Mouse (Mus musculus): Measurements from ENCODE around the gene Mxra7. TPM values are rescaled to one million over a fixed set of nuclear protein-coding genes. Genes with fewer than 3 reads are reported as not detected.

The Mxra7 gene
- polyA plus RNA-seq, 1 experiment = 18.6 TPM

DNA sequence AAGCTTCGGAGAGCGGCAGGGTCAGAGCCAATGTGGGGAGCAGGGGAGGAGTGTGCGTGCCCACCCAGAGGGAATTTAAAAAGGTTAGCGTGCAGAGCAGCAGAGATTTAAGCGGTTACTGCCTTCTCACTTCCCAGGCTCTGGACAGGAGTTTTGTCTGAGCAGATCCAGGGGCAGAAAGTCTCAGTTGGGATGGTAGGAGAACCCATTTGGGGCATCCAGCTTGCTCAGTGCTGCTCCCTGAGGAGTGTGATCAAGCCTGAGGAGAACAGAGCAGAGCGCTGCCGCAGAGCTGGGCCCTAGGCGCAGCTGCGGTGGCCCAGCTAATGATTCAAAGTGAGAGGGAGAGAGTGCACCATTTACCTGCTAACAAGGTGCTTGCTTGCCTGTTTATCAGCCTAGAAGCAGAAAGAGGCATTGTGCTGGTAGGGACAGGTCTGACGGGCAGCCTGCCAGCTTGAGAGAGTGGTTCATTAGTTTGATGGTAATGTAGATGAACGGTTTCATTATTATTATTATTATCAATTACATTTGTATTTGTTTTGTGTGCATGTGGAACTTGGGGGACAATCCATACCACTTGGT, 18.9 kb downstream of the Mxra7 start:
- TF ChIP-seq CTCF (IDR thresholded peaks at IDR 0.05; ENCODE audit: extremely low read depth, insufficient read depth, insufficient read length, insufficient replicate concordance) = no peak
- H3K4me3 ChIP-seq (ENCODE audit: extremely low read depth, insufficient read depth, insufficient read length) = no peak overlapping the region
- DNase-seq (ENCODE audit: low read depth in 1 of 2, low spot score in 2 of 2) = no peak
- no peak overlapping the region for H3K27ac ChIP-seq (ENCODE audit: insufficient read depth, low read length)
- no peaks in the 10 kb centered on the region for H3K36me3 ChIP-seq (ENCODE audit: control insufficient read depth, insufficient read depth, low read length)
- H3K27me3 ChIP-seq (ENCODE audit: control insufficient read depth, insufficient read depth, low read length) = no peaks in the 10 kb centered on the region; the same call in 1 of the 2 replicates
- 0 out of 2 replicates have a peak, but pooled peaks cover 4% of the 10 kb centered on the region for H3K4me1 ChIP-seq (ENCODE audit: control insufficient read depth, insufficient read depth, insufficient read length)
- 89% methylated on average over 11 of the region's 11 CpGs for WGBS

DNA sequence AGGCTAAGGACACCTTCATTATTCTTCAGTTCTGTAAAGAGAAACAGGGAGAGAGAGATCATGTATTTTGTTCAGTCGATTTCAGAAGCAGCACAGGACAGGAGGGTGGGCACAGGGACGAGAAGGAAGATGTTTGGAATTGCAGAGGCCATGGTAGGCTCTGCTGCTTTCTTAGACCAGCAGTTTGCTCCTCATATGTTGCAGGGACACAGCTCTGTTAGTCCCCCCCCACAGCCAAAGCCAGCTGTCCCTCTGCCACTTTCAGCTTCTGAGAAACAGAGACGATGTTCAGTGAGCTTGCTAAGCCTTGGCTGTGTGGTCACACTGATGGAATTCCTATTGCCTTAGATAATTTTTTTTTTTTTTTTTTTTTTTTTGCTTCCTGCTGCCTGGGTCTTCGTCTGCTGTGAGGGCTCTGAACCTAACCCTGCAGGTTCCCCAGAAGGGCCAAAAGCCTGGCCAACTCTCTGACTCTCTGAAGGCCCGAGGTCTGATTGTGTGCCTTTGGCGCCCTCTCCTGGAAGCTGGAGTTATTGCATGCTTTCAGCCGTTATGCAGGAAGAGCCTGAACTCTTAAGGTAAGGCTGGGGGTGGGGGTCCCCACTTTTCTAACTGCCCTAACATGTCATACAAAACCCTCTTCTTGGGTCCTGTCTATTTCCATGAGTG, 19.8 kb downstream of the Mxra7 start:
- Histone ChIP-seq H3K27ac (ENCODE audit: insufficient read depth, low read length) (no peak overlapping the region), H3K36me3 (ENCODE audit: control insufficient read depth, insufficient read depth, low read length) (no peaks in the 10 kb centered on the region), H3K27me3 (ENCODE audit: control insufficient read depth, insufficient read depth, low read length) (no peaks in the 10 kb centered on the region; the same call in 1 of the 2 replicates), H3K4me1 (ENCODE audit: control insufficient read depth, insufficient read depth, insufficient read length) (0 out of 2 replicates have a peak, but pooled peaks cover 4% of the 10 kb centered on the region), H3K4me3 (ENCODE audit: extremely low read depth, insufficient read depth, insufficient read length) (no peak overlapping the region)
- whole genome bisulfite sequencing = 37% methylated on average over 7 of the region's 7 CpGs
- DNase-seq (ENCODE audit: low read depth in 1 of 2, low spot score in 2 of 2) = peak; percentile 31 to 72
- peak; percentile 90; the same call in 1 of the 2 replicates for TF ChIP-seq CTCF (IDR thresholded peaks at IDR 0.05; ENCODE audit: extremely low read depth, insufficient read depth, insufficient read length, insufficient replicate concordance)
- TF ChIP-seq POLR2A (IDR thresholded peaks at IDR 0.05; ENCODE audit: low read depth, low read length) = no peak

DNA sequence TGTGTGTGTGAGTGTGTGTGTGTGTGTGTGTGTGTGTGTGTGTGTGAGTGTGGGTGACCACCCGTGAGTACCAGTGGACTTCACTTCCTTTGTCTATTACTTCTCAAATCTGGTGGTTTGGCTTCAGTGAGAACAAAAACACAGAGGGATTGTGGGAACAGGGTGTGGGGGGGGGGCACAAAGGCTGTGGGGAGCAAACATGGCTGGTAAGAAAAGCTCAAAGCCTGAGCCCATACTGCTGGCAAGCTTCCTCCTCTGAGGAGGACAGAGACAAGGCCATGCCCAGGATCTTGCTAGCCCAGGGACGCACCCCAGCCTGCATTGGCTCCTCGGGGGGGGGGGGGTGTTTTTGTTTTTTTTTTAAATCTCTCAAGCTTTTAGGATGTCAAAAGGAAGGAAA, 20.3 kb downstream of the Mxra7 start:
- H3K36me3 ChIP-seq (ENCODE audit: control insufficient read depth, insufficient read depth, low read length) = no peaks in the 10 kb centered on the region
- H3K4me1 ChIP-seq (ENCODE audit: control insufficient read depth, insufficient read depth, insufficient read length) = 0 out of 2 replicates have a peak, but pooled peaks cover 4% of the 10 kb centered on the region
- H3K4me3 ChIP-seq (ENCODE audit: extremely low read depth, insufficient read depth, insufficient read length) = no peak overlapping the region
- no peaks in the 10 kb centered on the region; the same call in 1 of the 2 replicates for H3K27me3 ChIP-seq (ENCODE audit: control insufficient read depth, insufficient read depth, low read length)
- DNase-seq (ENCODE audit: low read depth in 1 of 2, low spot score in 2 of 2) = no peak
- WGBS = 44% methylated on average over 3 of the region's 3 CpGs
- TF ChIP-seq CTCF (IDR thresholded peaks at IDR 0.05; ENCODE audit: extremely low read depth, insufficient read depth, insufficient read length, insufficient replicate concordance) = no peak
- no peak for TF ChIP-seq POLR2A (IDR thresholded peaks at IDR 0.05; ENCODE audit: low read depth, low read length)
- H3K27ac ChIP-seq (ENCODE audit: insufficient read depth, low read length) = no peak overlapping the region

DNA sequence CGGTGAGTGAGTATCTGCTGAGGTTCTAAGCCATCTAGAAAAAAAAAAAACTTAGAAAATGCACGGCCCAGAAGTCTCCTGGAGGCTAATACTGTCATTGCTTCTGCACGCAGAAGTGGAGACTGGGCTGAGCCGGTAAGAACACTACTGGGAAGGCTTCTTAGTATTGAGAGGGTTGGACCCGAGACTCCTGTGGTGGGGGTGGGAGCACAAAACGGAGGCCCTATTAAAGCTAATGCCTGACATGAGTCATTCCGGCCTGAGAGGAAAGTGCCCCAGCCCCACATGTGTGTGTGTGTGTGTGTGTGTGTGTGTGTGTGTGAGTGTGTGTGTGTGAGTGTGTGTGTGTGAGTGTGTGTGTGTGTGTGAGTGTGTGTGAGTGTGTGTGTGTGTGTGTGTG, 20.7 kb downstream of the Mxra7 start:
- 68% methylated on average over 7 of the region's 7 CpGs for WGBS
- no peaks in the 10 kb centered on the region for H3K36me3 ChIP-seq (ENCODE audit: control insufficient read depth, insufficient read depth, low read length)
- H3K4me1 ChIP-seq (ENCODE audit: control insufficient read depth, insufficient read depth, insufficient read length) = 0 out of 2 replicates have a peak, but pooled peaks cover 4% of the 10 kb centered on the region
- DNase-seq (ENCODE audit: low read depth in 1 of 2, low spot score in 2 of 2) = no peak
- H3K27me3 ChIP-seq (ENCODE audit: control insufficient read depth, insufficient read depth, low read length) = no peaks in the 10 kb centered on the region; the same call in 1 of the 2 replicates
- TF ChIP-seq CTCF (IDR thresholded peaks at IDR 0.05; ENCODE audit: extremely low read depth, insufficient read depth, insufficient read length, insufficient replicate concordance) = no peak
- no peak for TF ChIP-seq POLR2A (IDR thresholded peaks at IDR 0.05; ENCODE audit: low read depth, low read length)
- H3K4me3 ChIP-seq (ENCODE audit: extremely low read depth, insufficient read depth, insufficient read length) = no peak overlapping the region
- H3K27ac ChIP-seq (ENCODE audit: insufficient read depth, low read length) = no peak overlapping the region

DNA sequence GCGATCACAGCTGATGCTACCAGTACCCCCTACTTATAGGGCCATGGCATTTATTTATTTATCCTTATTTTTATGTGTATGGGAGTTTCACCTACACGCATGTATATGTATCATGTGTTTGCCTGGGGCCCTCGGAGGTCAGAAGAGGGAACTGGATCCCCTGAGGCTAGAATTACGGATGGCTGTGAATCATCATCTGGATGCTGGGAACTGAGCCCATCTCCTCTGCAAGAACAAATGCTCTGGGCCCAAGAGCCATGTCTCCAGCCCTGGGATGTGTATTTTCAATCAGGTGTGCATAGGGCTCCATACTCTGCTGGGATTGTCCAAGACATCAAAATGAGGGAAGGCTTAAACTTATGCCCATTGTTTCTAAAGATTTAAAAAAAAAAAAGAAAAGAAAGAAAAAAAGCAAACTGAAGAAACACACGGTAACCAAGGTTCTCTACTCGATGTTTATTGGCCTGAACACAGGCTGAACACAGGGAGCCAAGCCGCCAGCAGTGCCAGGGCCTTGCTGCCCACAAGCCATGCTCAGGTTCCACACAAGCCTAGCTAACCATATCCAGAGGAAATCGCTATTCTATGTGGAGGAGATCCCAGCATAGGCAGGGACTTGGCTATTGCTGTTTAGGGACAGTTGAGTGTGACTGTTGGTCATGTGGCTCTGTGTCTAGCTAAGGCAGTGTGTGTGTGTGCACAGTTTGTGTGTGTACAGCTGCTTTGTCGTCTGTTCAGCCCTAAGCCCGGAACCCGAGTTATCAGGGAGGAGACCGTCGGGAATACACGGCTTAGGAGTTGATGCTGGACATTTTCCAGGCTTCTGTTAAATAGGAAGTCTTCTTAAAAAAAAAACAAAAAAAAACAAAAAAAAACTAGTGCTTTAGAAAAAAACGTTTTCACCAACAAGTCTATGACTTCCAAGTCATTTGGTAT, 21.4 kb downstream of the Mxra7 start:
- no peak for TF ChIP-seq POLR2A (IDR thresholded peaks at IDR 0.05; ENCODE audit: low read depth, low read length)
- no peak for TF ChIP-seq CTCF (IDR thresholded peaks at IDR 0.05; ENCODE audit: extremely low read depth, insufficient read depth, insufficient read length, insufficient replicate concordance)
- Histone ChIP-seq H3K4me3 (ENCODE audit: extremely low read depth, insufficient read depth, insufficient read length) (no peak overlapping the region), H3K27me3 (ENCODE audit: control insufficient read depth, insufficient read depth, low read length) (no peaks in the 10 kb centered on the region; the same call in 1 of the 2 replicates), H3K27ac (ENCODE audit: insufficient read depth, low read length) (0 out of 2 replicates have a peak overlapping the region, but pooled peaks have one; percentile 31), H3K4me1 (ENCODE audit: control insufficient read depth, insufficient read depth, insufficient read length) (0 out of 2 replicates have a peak, but pooled peaks cover 4% of the 10 kb centered on the region), H3K36me3 (ENCODE audit: control insufficient read depth, insufficient read depth, low read length) (no peaks in the 10 kb centered on the region)
- DNase-seq (ENCODE audit: low read depth in 1 of 2, low spot score in 2 of 2) = no peak
- WGBS = 81% methylated on average over 15 of the region's 15 CpGs

DNA sequence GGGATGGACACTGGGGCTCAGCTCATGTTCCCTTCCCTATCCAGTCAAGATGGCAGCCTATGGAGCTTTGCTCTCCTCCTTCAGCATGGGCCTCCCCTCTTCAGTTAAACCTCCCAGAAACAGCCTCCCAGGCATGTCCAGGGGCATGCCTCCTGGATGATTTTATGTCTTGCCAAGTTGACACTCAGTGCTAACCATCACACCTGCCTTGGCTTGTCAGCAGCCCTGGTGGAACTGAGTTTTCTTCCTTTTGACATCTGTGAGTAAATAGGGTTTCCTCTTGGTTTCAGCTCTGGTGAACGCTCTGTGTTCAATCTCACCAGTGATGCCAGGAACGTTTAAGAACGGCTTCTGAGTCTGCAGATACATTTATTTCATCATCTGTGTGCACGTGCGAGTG, 25.1 kb downstream of the Mxra7 start:
- H3K4me3 ChIP-seq (ENCODE audit: extremely low read depth, insufficient read depth, insufficient read length) = no peak overlapping the region
- 48% methylated on average over 5 of the region's 5 CpGs for WGBS
- TF ChIP-seq POLR2A (IDR thresholded peaks at IDR 0.05; ENCODE audit: low read depth, low read length) (no peak), CTCF (IDR thresholded peaks at IDR 0.05; ENCODE audit: extremely low read depth, insufficient read depth, insufficient read length, insufficient replicate concordance) (no peak)
- no peaks in the 10 kb centered on the region for H3K36me3 ChIP-seq (ENCODE audit: control insufficient read depth, insufficient read depth, low read length)
- no peaks in the 10 kb centered on the region for H3K27me3 ChIP-seq (ENCODE audit: control insufficient read depth, insufficient read depth, low read length)
- DNase-seq (ENCODE audit: low read depth in 1 of 2, low spot score in 2 of 2) = no peak
- no peak overlapping the region for H3K27ac ChIP-seq (ENCODE audit: insufficient read depth, low read length)
- H3K4me1 ChIP-seq (ENCODE audit: control insufficient read depth, insufficient read depth, insufficient read length) = no peaks in the 10 kb centered on the region

Data from spleen, adult 2 months (tissue).